Mouse (Mus musculus): Measurements from ENCODE around the gene Pclo. TPM values are rescaled to one million over a fixed set of nuclear protein-coding genes. Genes with fewer than 3 reads are reported as not detected.
"Not testable (repeated sequence)": the region's sequence is repeated elsewhere in the genome, so short reads cannot be mapped to it uniquely, and the experiment has no call there.

The Pclo gene
- total RNA-seq, 2 experiments from 2014 or later, result 125 to 133 TPM

GRCm38 (mm10) chr5:14662603-14663002 lies 147.9 kb downstream of the Pclo start:
- no peak for DNase-seq (ENCODE audit: low spot score in 2 of 2)

- DNase-seq (ENCODE audit: low spot score in 2 of 2), result no peak
Observed at GRCm38 (mm10) chr5:14680419-14680818, 165.7 kb downstream of the Pclo start.

GRCm38 (mm10) chr5:14691995-14692394 lies 177.3 kb downstream of the Pclo start:
- DNase-seq (ENCODE audit: low spot score in 2 of 2), result no peak

GRCm38 (mm10) chr5:14696745-14697144 lies 182.0 kb downstream of the Pclo start:
- DNase-seq (ENCODE audit: low spot score in 2 of 2), result no peak

- no peak for DNase-seq (ENCODE audit: low spot score in 2 of 2)
Observed at GRCm38 (mm10) chr5:14700900-14701299, 186.2 kb downstream of the Pclo start.

GRCm38 (mm10) chr5:14705423-14705822 lies 190.7 kb downstream of the Pclo start:
- DNase-seq (ENCODE audit: low spot score in 2 of 2), result no peak

- DNase-seq (ENCODE audit: low spot score in 2 of 2), result no peak
Observed at GRCm38 (mm10) chr5:14707311-14707710, 192.6 kb downstream of the Pclo start.

GRCm38 (mm10) chr5:14723576-14723975 lies 208.9 kb downstream of the Pclo start:
- DNase-seq (ENCODE audit: low spot score in 2 of 2), result no peak

GRCm38 (mm10) chr5:14728676-14729253 lies 214.0 kb downstream of the Pclo start:
- DNase-seq (ENCODE audit: low spot score in 2 of 2), result no peak

GRCm38 (mm10) chr5:14750882-14751281 lies 236.2 kb downstream of the Pclo start:
- no peak for DNase-seq (ENCODE audit: low spot score in 2 of 2)

GRCm38 (mm10) chr5:14766686-14767085 lies 252.0 kb downstream of the Pclo start:
- no peak for DNase-seq (ENCODE audit: low spot score in 2 of 2)

GRCm38 (mm10) chr5:14782362-14783082 lies 267.8 kb downstream of the Pclo start:
- no peak for DNase-seq (ENCODE audit: low spot score in 2 of 2)

GRCm38 (mm10) chr5:14793891-14794290 lies 279.2 kb downstream of the Pclo start:
- DNase-seq (ENCODE audit: low spot score in 2 of 2), result no peak

- peak; percentile 55 to 62 for DNase-seq (ENCODE audit: low spot score in 2 of 2)
Observed at GRCm38 (mm10) chr5:14807136-14807535, 292.4 kb downstream of the Pclo start.

- DNase-seq (ENCODE audit: low spot score in 2 of 2), result peak in 1 of 2 experiments; percentile 15
Observed at GRCm38 (mm10) chr5:14833165-14833860, 318.6 kb downstream of the Pclo start.

- DNase-seq (ENCODE audit: low spot score in 2 of 2), result no peak
Observed at GRCm38 (mm10) chr5:14834155-14834991, 319.7 kb downstream of the Pclo start.

- no peak for DNase-seq (ENCODE audit: low spot score in 2 of 2)
Observed at GRCm38 (mm10) chr5:14853650-14854049, 338.9 kb downstream of the Pclo start.

- DNase-seq (ENCODE audit: low spot score in 2 of 2), result not testable (repeated sequence)
Observed at GRCm38 (mm10) chr5:14885291-14885690, 370.6 kb downstream of the Pclo start.

- no peak for DNase-seq (ENCODE audit: low spot score in 2 of 2)
Observed at GRCm38 (mm10) chr5:14892242-14892641, 377.5 kb downstream of the Pclo start.

GRCm38 (mm10) chr5:14903539-14903938 lies 388.8 kb downstream of the Pclo start:
- not testable (repeated sequence) for DNase-seq (ENCODE audit: low spot score in 2 of 2)
